Mouse (Mus musculus) retina, adult 2 months (tissue): ENCODE measurements at regions not wholly inside any gene's neighbourhood (a gene's known extent, or its start where the extent isn't known, plus 50 kb on each side); places are given as distances from the start of the nearest gene placed in this dataset.
"Not testable (repeated sequence)": the region's sequence is repeated elsewhere in the genome, so short reads cannot be mapped to it uniquely, and the experiment has no call there.

ENCODE experiments used
- DNase-seq: peaks from one replicate; pipeline ENCODE4 v3.0.0-alpha.2; 2012; ENCODE audit warnings: low read depth, low spot score

DNA sequence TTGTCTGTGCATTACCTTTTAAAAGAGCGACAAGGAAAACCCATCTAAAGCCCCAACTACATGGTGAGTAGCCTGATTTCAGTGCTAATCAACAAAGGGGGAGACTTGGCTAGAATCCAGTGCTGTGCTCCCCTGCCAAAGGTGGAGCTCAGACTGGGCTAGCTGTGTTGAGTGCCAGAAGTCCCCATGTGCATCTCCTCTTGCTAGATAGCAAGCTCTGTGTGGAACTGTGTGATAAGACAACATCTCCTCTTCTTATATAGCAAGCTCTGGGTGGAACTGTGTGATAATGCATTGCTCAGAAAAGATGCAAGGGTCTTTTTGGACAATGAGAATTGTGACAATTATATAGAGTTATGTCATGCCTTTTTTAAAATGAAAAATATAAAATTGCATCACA lies 741.4 kb downstream of the Adam6a start:
- DNase-seq = no peak

DNA sequence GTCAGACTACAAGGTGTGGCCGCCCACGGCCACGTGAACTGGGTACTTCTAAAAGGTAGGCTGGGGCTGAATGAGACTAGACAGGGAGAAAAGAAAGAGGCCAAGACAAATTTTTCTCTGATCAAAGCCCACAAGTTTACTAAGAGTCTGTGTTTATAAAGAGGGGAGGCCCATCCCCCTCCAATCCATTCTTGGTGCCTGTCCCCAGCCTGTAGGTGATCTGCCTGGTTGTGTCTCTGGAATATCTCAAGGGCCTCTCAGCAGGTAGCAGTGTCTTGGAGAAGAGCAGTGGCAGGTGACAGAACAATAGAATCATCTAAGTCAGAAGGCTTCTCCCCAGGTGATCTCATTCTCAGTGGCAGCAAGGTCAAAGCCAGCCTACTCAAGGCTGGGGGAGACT lies 743.3 kb downstream of the Adam6a start:
- DNase-seq = no peak

DNA sequence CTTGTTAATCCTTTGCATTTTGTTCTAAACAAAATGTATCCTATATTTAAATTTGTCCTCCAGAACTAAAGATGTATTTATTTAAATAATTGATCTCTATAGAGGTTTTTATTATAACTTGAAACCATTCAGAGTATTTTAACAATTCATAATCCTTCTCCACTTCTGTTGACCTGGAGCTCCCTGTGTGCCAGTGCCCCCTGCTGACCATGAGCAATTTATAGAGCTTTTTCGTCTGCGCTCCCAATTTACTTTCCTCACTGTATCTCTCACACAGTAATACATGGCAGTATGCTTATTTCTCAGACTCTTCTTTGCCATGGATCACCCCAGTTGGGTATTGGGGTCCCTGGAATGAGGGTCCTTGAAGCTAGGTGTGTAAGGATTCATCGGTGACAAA lies 747.4 kb downstream of the Adam6a start:
- no peak for DNase-seq

DNA sequence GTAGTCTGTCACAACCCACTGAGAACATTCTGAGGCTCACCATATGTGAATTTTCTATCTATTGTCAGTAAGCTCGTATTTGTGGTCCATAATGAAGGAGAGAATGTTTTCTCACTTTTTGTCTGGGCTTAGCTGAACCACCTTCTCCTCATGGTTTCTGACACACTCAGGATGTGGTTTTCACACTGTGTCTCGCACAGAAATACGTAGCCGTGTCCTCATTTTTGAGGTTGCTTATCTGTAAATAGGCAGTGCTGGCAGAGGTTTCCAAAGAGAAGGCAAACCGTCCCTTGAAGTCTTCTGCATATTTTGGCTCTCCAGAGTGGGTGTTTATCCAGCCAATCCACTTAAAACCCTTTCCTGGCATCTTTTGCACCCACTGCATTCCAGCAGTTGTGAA lies 756.1 kb downstream of the Adam6a start:
- DNase-seq = no peak

GRCm38 (mm10) chr12:114301728-114302127 lies 758.0 kb downstream of the Adam6a start:
- DNase-seq = no peak

DNA sequence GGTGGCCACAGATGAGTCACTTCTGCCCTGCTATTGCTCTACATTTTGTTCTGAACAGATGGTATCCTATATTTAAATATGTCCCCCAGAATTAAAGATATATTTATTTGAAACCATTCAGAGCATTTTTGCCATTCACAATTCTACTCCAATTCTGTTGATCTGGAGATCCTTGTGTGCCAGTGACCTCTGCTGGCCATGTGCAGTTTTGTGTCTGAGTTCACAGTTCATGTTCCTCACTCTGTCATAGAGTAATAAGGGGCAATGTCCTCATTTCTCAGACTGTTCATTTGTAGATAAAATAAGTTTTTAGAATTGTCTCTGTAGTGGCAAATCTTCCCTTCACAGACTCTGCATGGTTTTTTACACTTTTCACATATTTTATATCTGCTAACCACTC lies 788.8 kb downstream of the Adam6a start:
- no peak for DNase-seq

DNA sequence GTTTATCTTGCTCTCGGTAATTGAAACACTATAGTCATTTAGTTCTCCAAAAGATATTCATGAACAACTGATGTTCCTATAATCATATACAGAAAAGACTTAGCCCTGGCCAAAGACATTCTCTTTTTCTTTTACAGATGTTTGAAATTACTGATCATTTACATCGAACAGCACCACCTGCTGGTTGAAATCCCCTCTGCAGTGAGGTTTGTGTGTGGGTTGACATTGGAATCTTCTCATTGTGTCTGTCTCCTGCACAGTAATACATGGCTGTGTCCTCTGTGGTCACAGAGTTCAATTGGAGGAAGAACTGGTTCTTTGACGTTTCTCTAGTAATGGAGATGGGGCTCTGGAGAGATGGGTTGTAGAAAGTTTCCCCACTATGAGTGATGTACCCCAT lies 822.6 kb downstream of the Adam6a start:
- no peak for DNase-seq

DNA sequence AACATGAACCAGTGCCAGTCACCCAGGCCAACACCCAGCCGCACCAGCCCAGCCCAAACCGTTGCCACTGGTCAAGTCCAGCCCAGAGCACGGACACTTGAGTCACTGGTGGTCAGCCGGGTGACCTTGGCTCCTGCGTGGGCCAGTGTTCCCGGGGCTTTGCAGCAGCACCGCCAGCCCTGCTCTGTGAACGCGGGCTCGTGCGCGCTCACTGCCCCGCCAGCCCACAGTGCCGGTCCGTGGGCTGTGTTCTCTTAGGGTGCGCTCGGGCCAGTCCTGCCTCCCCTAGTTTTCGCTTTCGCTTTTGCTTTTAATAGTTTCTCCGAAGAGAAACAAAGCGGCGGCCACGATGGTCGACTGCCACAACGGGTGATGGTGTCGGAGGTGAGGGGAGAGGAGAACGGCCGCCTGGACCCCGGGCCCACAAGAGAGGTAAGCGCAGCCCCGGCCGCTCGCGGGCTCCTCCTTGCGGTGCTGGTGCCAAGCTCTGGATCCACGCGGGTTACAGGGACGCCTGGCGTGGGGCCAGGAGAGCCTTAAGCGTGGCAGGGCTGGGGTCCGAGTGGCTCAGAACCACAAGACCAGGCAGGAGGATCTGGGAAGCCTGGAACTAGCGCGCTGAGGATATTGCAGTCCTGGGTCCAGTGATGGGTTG lies 835.1 kb downstream of the Adam6a start:
- not testable (repeated sequence) for DNase-seq

DNA sequence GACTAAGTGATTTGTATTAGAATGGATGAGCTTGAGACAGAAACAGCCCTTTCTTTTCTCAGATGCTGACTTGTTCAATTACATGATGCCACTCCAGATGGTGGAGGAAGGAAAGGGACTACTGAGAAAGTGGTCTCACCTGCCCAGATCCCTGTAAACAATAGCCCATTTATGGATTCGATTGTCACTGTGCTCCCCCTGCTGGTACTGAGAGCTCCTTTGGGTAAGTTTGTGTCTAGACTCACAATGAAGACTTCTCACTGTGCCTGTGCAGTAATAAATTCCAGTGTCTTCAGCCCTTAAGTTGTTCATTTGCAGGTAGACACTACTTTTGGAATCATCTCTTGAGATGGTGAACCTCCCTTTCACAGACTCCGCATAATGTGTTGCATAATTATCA lies 847.7 kb downstream of the Adam6a start:
- DNase-seq = no peak

DNA sequence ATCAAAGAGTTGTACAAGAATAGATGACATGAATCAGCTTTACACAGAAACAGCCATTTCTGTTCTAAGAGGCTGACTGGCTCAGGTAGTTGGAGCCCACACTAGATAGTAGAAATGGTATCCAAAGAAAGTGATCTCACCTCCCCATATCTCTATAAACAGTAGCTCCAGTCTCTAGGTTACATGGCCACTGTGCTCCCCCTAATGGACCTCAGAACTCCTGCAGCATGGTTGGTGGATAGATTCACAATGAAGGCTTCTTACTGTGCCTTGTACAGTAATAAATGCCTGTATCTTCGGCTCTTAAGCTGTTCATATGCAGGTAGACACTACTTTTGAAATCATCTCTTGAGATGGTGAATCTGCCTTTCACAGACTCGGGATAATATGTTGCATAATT lies 862.5 kb downstream of the Adam6a start:
- no peak for DNase-seq

DNA sequence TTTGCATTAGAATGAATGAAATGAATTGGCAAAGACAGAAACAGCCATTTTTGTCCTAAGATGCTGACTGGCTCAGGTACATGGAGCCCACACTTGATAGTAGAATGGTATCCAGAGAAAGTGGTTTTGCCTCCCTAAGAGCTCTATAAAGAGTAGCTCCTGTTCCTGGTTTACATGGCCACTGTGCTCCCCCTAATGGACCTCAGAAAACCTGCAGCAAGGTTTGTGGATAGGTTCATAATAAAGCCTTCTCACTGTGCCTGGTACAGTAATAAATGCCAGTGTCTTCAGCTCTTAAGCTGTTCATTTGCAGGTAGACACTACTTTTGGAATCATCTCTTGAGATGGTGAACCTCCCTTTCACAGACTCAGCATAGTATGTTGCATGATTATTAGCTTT lies 890.8 kb downstream of the Adam6a start:
- no peak for DNase-seq

DNA sequence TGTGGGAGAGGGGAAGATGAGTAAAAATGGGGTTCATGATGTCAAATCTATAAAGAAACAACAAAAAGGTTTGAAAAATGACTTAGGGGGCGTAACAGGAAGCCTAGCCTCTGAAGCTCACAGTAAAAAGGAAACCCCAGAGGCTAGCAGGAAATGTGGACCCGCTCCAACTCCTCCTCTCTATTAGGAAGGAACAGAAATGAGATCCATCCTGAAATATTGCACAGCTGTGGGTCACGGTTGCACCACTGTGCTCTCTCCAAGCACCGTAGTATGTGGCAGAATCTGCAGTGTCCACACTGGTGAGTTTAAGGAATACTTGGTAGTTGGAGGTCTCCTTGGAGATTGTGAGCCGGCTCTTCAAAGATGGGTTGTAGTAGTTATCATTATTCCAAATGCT lies 918.3 kb downstream of the Adam6a start:
- DNase-seq = no peak

DNA sequence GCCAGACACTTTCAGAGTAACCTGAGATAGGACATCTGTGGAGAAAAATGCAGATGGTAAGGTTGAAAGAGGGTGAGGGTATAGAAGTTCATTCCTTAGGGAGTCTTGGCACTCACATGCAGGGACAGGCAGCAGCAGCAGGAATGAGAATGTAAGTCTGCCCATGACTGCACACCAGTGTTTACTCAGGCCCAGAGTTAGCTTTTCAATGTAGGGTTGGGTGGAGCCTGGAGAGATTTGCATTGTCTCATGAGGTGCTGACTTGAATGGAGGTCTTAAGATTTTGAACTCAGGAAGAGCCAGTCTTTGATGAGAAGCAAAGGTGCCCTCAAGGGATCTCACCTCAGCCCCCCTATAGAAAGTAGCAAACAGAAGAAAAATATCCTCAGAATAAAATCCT lies 918.9 kb downstream of the Adam6a start:
- no peak for DNase-seq

GRCm38 (mm10) chr12:114468857-114469256 lies 925.1 kb downstream of the Adam6a start:
- no peak for DNase-seq

DNA sequence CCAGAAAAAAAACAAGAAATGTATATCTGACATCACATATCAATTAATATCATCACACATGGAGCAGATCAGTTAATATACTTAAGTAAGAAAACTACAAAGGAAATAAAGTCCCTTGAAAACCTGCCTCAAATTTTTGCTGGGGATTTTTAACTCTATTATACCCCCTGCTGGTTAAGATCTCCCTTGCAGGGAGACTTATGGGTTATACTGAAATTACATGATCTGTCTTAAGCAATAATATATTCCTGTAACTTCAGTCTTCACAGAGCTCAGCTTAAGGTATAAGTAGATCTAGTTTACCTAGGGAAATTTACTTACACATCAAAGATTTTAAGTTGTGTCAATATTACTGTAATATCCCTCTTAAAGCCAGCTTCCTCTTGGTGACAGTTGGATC lies 929.0 kb downstream of the Adam6a start:
- DNase-seq = not testable (repeated sequence)

GRCm38 (mm10) chr12:114478741-114479140 lies 935.0 kb downstream of the Adam6a start:
- no peak for DNase-seq

GRCm38 (mm10) chr12:114493500-114494031 lies 949.9 kb downstream of the Adam6a start:
- DNase-seq = not testable (repeated sequence)

DNA sequence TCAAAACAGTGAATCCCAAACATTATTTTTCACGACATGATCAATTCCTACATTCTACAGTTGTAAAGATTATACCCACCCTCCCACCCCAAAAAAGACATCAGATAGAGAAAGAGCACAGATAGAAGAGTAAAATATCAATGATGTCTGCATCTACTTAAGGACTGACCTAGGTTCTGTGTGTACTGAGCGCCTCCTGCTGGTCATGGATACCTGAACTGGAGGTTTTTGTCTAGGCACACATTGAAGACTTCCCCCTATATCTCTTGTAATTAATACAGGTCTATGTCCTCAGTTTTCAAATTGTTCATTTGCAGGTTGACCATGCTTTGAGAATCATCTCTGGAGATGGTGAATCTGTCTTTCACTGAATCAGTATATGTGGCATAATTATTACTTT lies 952.0 kb downstream of the Adam6a start:
- DNase-seq = no peak

DNA sequence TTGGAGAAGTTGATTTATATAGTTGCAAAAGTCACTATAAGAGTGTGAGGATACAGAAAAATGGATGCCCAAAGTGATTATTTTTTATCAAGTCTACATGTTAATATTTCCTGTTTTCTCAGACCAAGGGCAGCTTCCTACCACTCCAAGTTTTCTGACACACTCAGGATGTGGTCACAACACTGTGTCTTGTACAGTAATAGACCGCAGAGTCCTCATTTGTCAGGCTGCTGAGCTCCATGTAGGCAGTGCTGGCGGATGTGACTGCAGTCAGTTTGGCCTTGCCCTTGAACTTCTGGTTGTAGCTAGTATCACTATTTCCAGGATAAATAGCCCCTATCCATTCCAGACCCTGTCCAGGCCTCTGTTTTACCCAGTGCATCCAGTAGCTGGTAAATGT lies 969.4 kb downstream of the Adam6a start:
- DNase-seq = no peak

DNA sequence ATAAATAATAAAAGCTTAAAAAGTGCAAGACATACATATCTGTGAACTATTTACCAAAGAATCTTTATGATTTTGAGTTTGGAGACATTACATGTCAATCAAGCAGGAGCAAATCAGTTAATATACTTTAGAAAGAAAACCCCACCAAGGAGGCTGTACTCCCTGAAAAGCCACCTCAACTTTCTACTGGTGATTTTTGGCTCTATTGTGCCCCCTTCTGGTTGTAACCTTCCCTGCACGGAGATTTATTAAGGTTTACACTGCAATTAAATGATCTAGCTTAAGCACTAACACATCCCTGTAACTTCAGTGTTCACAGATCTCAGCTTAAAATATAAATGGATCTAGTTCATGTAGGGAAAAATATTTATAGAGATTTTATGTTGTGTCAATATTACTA lies 998.4 kb downstream of the Adam6a start:
- not testable (repeated sequence) for DNase-seq

DNA sequence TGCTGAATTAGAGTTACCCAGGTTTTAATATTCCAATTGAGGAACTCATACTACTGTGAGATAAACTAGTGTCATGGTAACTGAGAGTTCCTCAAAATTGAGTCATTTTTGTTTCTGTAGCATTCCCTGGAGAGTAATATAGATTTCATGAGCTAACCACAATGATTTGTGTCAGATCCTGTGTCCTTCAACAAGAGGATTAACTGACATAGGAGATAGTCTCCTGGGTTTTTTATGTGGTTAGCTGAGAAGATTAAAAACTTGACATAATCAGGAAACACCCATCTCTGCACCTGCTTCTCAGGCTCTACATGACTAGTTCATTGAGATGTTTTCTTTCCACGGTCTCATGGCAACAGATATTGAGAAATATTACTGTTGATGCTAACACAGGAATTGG lies 1001.2 kb downstream of the Adam6a start:
- not testable (repeated sequence) for DNase-seq

- no peak for DNase-seq
Measured at GRCm38 (mm10) chr12:114562440-114562839, 1018.7 kb downstream of the Adam6a start.

- DNase-seq = no peak
Measured at GRCm38 (mm10) chr12:114562978-114563377, 1019.3 kb downstream of the Adam6a start.

GRCm38 (mm10) chr12:114563683-114564082 lies 1020.0 kb downstream of the Adam6a start:
- no peak for DNase-seq
